Mouse (Mus musculus): Measurements from ENCODE around the gene Ankrd33b.

Gene Ankrd33b

DNA sequence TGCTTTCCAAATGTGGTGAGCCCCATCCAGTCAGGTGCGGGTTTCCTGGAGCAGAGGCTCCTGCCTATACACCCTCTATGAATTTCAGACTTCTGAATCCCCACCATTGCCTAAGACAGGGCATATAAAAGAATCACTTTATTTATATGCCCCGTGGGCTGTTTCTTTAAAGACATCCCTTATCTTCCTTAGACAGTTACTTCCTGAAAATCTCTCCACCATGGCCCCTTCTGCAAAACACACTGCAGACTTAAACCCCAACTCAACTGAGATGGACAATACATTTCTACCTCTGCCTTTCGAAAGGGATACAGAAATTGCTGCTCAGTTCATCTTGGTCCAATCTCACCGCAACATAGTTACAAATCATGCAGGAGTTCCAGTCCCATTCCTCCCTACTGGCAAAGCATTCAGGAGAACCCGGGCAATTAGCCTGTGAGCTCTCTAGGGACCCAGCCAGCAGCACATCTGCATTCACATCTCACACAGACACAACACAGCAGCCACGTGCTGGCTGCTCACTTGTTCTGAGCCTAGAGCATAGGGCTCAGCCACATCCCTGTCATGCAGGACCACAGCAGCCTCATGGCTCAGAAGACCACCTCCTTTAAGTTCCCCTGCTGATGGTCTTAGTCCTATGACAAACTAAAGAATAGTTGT, 68.1 kb downstream of the Ankrd33b start:
- DNase-seq: no peak

DNA sequence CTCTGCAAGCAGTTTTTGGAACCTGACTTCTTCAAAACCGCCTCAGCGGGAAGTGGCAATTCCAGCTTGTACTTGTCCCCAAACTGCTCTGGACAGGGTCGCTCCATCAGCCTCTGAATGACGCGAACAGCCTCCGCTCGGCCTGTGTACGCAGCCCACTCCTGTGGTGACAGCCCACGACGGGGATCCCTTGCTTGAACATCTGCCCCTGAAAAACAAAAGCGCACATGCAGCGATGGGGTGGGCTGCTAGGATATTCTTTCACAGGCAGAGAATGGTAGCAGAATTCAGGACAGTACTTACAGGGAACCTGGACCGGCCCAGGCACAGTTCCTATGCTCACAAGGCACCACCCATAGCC, 69.8 kb downstream of the Ankrd33b start:
- no peak for DNase-seq

DNA sequence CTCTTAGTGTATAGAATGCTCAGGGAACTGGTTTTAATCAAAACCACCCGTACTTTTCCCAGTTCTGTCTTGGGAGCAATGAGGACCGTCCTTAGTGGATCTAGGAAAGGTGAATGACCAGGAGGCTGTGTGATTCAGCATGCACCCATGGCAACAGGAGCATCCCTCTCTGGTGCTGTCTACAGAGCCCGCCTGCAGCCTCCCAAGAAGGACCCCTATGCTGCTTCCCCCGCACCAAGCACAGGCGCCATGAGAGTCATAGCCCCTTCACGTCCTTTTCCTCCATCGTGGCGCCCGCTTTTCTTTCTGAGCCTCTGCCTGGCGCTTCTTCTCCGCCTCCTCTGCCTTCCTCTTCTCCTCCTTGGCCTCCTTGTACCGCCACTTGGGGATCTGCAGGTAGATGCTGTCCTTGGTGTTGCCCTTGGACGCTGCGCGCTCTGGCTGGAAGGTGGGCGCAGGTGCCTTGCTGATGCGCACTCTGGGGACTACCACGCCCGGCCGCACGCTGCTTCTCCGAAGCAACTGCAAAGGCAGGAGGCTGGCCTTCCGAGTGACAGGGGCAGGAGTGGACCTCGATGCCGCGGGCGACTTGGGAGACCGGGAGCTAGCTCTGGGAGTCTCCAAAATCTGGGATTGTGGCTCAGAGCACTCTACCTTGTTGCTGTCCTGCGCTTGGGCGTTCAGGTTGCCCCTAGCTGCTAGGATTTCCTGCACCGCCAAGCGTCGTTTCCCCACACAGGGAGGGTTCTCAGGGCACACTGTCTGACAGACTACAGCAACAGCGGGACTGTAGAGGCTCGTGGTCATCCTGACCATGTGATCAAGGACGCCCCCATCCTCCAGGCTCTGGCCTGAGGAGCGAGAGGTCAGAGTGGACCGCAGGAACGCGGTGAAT, 70.4 kb downstream of the Ankrd33b start:
- DNase-seq: no peak

- no peak for DNase-seq
Observed at GRCm38 (mm10) chr15:31294311-31294710, 73.2 kb downstream of the Ankrd33b start.

DNA sequence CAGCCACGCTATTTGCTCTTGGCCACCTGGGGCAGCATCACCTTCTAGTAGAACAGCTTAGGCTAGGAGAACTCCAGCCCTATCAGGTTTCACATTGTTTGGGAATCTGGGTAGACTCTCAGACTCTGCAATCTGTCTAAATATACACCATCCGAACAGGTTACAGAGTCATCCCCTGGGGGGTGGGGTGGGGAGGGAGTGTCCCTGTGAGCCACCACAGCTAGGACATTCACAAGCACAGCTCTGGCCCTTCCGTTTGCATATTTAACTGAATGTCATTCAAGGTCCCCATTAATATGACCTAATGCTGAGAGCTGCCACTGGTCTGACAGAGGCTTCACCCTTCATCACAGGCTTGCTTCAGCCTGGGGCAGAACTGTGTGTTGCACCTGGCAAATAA, 74.9 kb downstream of the Ankrd33b start:
- no peak for DNase-seq

GRCm38 (mm10) chr15:31285695-31286094, 81.8 kb downstream of the Ankrd33b start:
- DNase-seq: no peak

GRCm38 (mm10) chr15:31284922-31285631, 82.4 kb downstream of the Ankrd33b start:
- peak; percentile 25 for DNase-seq

- DNase-seq: no peak
Observed at GRCm38 (mm10) chr15:31284142-31284541, 83.4 kb downstream of the Ankrd33b start.

DNA sequence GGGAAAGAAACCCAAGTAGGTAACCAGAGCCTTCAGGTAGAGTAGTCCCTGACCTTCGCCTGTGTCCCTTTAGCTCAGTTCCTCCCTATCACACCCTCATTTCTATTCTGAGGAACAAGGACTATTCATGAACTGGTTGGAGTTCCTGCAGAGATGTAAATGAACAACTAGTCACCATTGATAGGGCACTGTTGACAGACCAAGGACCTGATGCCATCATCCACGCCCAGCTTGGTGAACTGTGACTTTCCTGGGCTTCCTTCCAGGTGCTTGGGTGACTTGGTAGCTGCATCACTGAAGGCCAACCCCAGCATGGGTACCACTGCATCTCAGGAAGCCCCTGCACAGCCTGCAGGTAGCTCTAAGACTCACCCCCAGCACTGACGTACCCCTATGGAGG, 85.2 kb downstream of the Ankrd33b start:
- no peak for DNase-seq

GRCm38 (mm10) chr15:31281830-31282229, 85.7 kb downstream of the Ankrd33b start:
- DNase-seq: no peak

GRCm38 (mm10) chr15:31280683-31281082, 86.8 kb downstream of the Ankrd33b start:
- no peak for DNase-seq

- DNase-seq: no peak
Observed at GRCm38 (mm10) chr15:31280059-31280458, 87.5 kb downstream of the Ankrd33b start.

DNA sequence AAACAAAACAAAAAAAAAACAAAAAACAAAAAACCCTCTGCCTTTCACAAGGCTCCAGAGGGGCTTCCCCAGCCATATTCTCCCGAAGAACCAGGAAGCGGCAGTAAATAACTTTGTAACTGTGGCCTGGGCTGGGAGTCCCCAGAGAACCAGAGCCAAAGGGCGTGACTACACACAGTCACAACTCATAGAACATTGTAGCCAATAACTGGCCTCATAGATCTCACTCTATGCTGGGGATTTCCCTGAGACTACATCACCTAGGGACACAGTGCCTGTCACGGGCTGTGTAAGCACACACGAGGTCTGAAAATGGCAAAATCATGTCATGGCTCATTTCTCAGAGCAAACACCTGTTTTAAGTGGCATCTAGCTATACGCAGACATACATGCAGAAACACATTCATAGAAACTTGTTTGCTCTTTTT, 87.9 kb downstream of the Ankrd33b start:
- DNase-seq: no peak

DNA sequence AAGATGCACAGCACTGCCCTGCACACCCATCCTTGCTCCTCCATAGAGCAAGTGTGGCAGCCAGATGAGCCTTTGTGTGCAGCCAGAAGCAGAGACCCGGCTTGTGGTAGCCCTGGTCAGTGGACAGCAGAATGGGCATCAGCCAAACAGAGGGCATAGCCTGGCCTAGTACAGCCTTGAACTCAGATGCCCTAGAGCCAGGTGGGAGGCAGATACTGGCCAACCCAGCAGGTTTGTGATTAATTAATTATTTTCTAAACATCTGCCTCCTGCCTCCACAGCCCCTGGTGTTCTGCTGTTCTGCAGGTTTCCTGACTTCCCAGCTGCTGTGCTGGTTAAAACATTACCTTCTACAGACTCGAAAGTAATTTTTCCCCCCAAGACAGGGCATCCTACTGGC, 88.4 kb downstream of the Ankrd33b start:
- DNase-seq: no peak

DNA sequence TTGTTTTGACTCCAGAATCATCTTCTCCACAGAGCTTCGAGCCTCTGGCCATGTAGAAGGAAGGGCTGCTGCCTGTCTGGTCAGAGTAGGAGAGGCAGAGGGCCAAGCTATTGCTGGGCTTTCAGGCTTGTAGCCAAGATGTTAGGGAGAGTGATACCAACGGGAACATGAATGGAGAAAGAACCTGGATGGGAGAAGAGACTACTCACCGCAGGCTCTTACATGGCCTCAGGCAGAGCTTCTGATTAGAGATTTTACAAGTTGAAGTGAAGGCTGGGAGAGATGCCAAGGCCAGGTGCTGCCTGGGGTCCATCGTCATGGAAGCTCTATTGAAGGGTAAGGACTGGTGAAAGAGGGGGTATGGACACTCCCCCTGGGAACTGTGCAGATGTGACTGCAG, 89.4 kb downstream of the Ankrd33b start:
- no peak for DNase-seq

DNA sequence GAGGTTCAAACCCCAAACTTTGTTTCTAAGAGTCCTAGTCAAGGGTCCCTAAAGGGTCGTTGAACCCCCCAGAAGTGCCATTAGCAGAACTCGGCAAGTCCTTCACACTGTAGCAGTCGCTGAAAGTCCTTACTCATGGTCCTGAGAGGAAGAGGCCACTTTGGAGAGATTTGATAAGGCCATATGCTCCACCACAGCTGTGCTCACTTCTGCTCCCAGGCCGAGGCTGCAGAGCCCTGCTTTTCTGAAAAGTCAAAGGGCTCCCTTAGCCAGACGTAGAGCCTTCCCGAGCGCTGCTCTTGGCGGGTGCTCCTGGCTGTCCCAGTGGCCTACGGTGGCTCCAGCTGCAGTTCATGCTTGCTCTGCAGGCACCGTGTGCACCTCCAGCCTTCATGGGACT, 94.0 kb downstream of the Ankrd33b start:
- no peak for DNase-seq

- DNase-seq: peak; percentile 21
Observed at GRCm38 (mm10) chr15:31272695-31273094, 94.8 kb downstream of the Ankrd33b start.

DNA sequence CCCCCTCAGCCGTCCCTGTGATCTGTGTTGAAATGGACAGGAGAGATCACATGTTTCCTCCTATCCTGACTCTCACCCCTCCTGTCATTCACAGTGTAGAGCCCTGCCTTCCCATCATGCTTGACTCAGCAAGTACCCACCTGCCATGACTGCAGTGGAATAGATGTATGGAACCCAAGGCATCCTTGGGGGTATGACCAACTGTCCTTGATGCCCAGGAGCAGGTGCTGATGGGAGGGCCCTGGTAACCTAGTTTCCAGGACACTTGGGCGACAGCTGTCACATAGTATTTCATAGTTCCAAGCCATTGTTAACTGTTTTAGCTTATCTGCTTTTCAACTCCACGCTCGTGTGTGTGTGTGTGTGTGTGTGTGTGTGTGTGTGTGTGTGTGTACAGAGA, 98.0 kb downstream of the Ankrd33b start:
- no peak for DNase-seq

DNA sequence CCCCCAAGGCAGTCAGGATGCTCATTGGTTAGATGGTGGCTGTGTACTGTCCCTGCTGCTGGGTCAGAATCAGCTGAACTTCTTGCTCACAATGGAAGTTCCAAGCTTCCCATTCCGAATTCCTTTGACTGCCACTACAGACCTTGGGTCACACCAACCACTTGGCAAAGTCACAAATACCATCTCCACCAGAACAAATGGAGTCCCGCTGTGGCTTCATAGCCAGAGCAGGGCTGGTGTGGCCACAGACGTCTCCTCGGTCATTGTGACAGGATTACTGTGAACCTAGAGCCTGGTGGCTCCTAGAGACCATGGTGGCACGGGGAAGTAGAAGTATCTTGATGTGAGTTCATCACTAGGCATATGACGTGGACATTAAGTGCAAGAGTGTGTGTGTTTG, 99.4 kb downstream of the Ankrd33b start:
- no peak for DNase-seq

- no peak for DNase-seq
Observed at GRCm38 (mm10) chr15:31265845-31266244, 101.7 kb downstream of the Ankrd33b start.

DNA sequence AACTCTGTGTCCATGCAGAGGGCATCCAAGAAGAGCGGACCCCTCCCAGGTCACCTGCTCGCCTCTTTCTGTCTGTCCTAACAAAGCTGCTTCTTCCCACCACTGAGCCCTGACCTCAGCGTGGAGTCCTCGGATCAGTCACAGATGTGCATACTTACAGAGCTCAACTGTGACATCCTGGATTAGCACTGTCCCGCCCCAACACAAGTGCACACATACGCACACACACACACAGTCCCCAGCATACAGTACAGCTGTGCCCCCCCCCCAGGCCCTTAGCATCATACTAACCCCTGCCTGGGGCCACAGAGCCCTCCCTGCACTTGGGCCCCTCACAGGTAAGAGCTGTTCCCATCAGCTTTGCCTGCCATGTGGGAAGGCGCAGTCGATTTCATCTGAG, 102.1 kb downstream of the Ankrd33b start:
- no peak for DNase-seq

DNA sequence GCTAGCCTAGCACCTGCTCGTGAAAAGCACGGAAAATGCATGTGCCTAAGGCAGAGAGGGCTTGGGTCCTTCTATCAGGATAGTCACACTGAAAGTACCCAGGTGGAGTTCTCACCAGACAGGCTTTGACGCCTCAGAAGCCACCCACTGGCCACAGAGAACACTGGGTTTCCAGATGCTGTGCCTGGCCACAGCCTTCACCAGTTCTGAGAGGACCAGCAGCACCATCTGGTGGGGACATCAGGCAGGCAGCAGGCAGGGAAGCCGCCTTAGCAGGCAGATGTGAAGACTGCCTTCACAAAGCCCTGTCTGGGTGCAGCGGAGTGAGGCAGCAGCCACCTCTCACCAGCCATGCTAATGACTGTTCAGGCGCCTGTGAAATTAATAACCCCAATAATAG, 102.7 kb downstream of the Ankrd33b start:
- DNase-seq: peak; percentile 60

DNA sequence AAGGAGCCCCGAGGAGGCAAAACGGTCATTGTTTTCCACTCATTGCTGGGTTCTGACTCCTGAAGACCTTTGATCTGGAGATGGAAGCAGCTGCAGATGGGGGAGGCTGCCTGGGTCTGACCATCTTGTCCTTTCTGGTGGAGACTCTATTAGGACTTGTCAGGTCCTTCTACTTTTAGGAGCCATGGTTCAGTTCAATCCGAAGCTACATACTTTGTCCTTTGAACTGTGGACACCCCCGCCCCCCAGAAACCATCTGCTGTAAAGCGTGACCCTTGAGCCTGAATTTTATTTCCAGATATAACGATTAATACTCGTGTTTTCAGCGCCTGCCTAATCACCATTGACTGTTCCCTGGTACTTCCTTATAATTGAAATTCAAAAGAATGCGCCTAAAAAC, 105.2 kb downstream of the Ankrd33b start:
- no peak for DNase-seq

- DNase-seq: no peak
Observed at GRCm38 (mm10) chr15:31261094-31261493, 106.4 kb downstream of the Ankrd33b start.
